Mouse (Mus musculus): ENCODE results near the gene Klf13.

The Klf13 gene

GRCm38 (mm10) chr7:63908496-63909285, 30.0 kb downstream of the Klf13 start:
- DNase-seq (ENCODE audit: extremely low read depth, insufficient read length, low spot score): peak; percentile 28

GRCm38 (mm10) chr7:63907778-63908495, 30.8 kb downstream of the Klf13 start:
- DNase-seq (ENCODE audit: extremely low read depth, insufficient read length, low spot score): no peak

GRCm38 (mm10) chr7:63905642-63906041, 33.1 kb downstream of the Klf13 start:
- DNase-seq (ENCODE audit: extremely low read depth, insufficient read length, low spot score): no peak

GRCm38 (mm10) chr7:63905190-63905589, 33.5 kb downstream of the Klf13 start:
- DNase-seq (ENCODE audit: extremely low read depth, insufficient read length, low spot score): no peak

GRCm38 (mm10) chr7:63903635-63904380, 34.9 kb downstream of the Klf13 start:
- no peak for DNase-seq (ENCODE audit: extremely low read depth, insufficient read length, low spot score)

GRCm38 (mm10) chr7:63902604-63903210, 36.0 kb downstream of the Klf13 start:
- no peak for DNase-seq (ENCODE audit: extremely low read depth, insufficient read length, low spot score)

- no peak for DNase-seq (ENCODE audit: extremely low read depth, insufficient read length, low spot score)
Measured at GRCm38 (mm10) chr7:63901942-63902341, 36.8 kb downstream of the Klf13 start.

- no peak for DNase-seq (ENCODE audit: extremely low read depth, insufficient read length, low spot score)
Measured at GRCm38 (mm10) chr7:63901346-63901745, 37.4 kb downstream of the Klf13 start.

GRCm38 (mm10) chr7:63900411-63900810, 38.3 kb downstream of the Klf13 start:
- no peak for DNase-seq (ENCODE audit: extremely low read depth, insufficient read length, low spot score)

- no peak for DNase-seq (ENCODE audit: extremely low read depth, insufficient read length, low spot score)
Measured at GRCm38 (mm10) chr7:63899925-63900324, 38.8 kb downstream of the Klf13 start.

- DNase-seq (ENCODE audit: extremely low read depth, insufficient read length, low spot score): no peak
Measured at GRCm38 (mm10) chr7:63898201-63898600, 40.5 kb downstream of the Klf13 start.

GRCm38 (mm10) chr7:63897655-63898054, 41.1 kb downstream of the Klf13 start:
- no peak for DNase-seq (ENCODE audit: extremely low read depth, insufficient read length, low spot score)

GRCm38 (mm10) chr7:63896968-63897468, 41.7 kb downstream of the Klf13 start:
- no peak for DNase-seq (ENCODE audit: extremely low read depth, insufficient read length, low spot score)

GRCm38 (mm10) chr7:63896276-63896967, 42.3 kb downstream of the Klf13 start:
- DNase-seq (ENCODE audit: extremely low read depth, insufficient read length, low spot score): no peak

GRCm38 (mm10) chr7:63895223-63895622, 43.5 kb downstream of the Klf13 start:
- no peak for DNase-seq (ENCODE audit: extremely low read depth, insufficient read length, low spot score)

GRCm38 (mm10) chr7:63894662-63895061, 44.1 kb downstream of the Klf13 start:
- no peak for DNase-seq (ENCODE audit: extremely low read depth, insufficient read length, low spot score)

GRCm38 (mm10) chr7:63893729-63894128, 45.0 kb downstream of the Klf13 start:
- no peak for DNase-seq (ENCODE audit: extremely low read depth, insufficient read length, low spot score)

- no peak for DNase-seq (ENCODE audit: extremely low read depth, insufficient read length, low spot score)
Measured at GRCm38 (mm10) chr7:63893201-63893600, 45.5 kb downstream of the Klf13 start.

- no peak for DNase-seq (ENCODE audit: extremely low read depth, insufficient read length, low spot score)
Measured at GRCm38 (mm10) chr7:63891488-63892075, 47.1 kb downstream of the Klf13 start.
